Mouse (Mus musculus) cerebellum, adult 9-11 months (tissue): ENCODE results near the gene Ube4b.

Source experiments
- DNase-seq: peaks from one replicate; pipeline ENCODE4 v3.0.0; 2022

Gene Ube4b

GRCm38 (mm10) chr4:149334881-149335280 lies 91.7 kb downstream of the Ube4b start:
- peak; percentile 81 for DNase-seq

- no peak for DNase-seq
Measured at GRCm38 (mm10) chr4:149332726-149333125, 93.8 kb downstream of the Ube4b start.

GRCm38 (mm10) chr4:149330495-149330894 lies 96.1 kb downstream of the Ube4b start:
- DNase-seq: no peak

GRCm38 (mm10) chr4:149328735-149329134 lies 97.8 kb downstream of the Ube4b start:
- DNase-seq: no peak

- no peak for DNase-seq
Measured at GRCm38 (mm10) chr4:149327281-149327680, 99.3 kb downstream of the Ube4b start.

- no peak for DNase-seq
Measured at GRCm38 (mm10) chr4:149325411-149326162, 101.0 kb downstream of the Ube4b start.

GRCm38 (mm10) chr4:149323730-149324129 lies 102.8 kb downstream of the Ube4b start:
- DNase-seq: no peak

- no peak for DNase-seq
Measured at GRCm38 (mm10) chr4:149322718-149323117, 103.8 kb downstream of the Ube4b start.

- DNase-seq: no peak
Measured at GRCm38 (mm10) chr4:149322286-149322685, 104.3 kb downstream of the Ube4b start.

GRCm38 (mm10) chr4:149319088-149319487 lies 107.5 kb downstream of the Ube4b start:
- DNase-seq: no peak

- peak; percentile 92 for DNase-seq
Measured at GRCm38 (mm10) chr4:149317387-149317786, 109.2 kb downstream of the Ube4b start.

GRCm38 (mm10) chr4:149314275-149314837 lies 112.2 kb downstream of the Ube4b start:
- DNase-seq: peak; percentile 59

GRCm38 (mm10) chr4:149313558-149314253 lies 112.8 kb downstream of the Ube4b start:
- DNase-seq: no peak

- no peak for DNase-seq
Measured at GRCm38 (mm10) chr4:149311996-149312395, 114.6 kb downstream of the Ube4b start.

- DNase-seq: no peak
Measured at GRCm38 (mm10) chr4:149308491-149308820, 118.1 kb downstream of the Ube4b start.

- DNase-seq: peak; percentile 98
Measured at GRCm38 (mm10) chr4:149307596-149308490, 118.7 kb downstream of the Ube4b start, which contains the start of gene Kif1b. Kif1b (minus strand) TSS chr4:149307693.

- peak; percentile 94 for DNase-seq
Measured at GRCm38 (mm10) chr4:149306712-149307595, 119.6 kb downstream of the Ube4b start.

- DNase-seq: no peak
Measured at GRCm38 (mm10) chr4:149305761-149306711, 120.5 kb downstream of the Ube4b start.

GRCm38 (mm10) chr4:149304466-149304865 lies 122.1 kb downstream of the Ube4b start:
- DNase-seq: no peak

GRCm38 (mm10) chr4:149303502-149303901 lies 123.0 kb downstream of the Ube4b start:
- no peak for DNase-seq

GRCm38 (mm10) chr4:149302751-149303150 lies 123.8 kb downstream of the Ube4b start:
- no peak for DNase-seq
